Mouse (Mus musculus) heart, postnatal 0 days (tissue): Measurements from ENCODE around the gene Psip1. TPM values are rescaled to one million over a fixed set of nuclear protein-coding genes. Genes with fewer than 3 reads are reported as not detected.

Experiments
- ATAC-seq: fragments of 200-750 bp; cut with Nextera tagmentation; 2 replicates; pipeline ENCODE4 v1.8.0; 2017; ENCODE audit warnings: low read depth, moderate number of reproducible peaks, moderate library complexity; ENCODE audit not compliant: insufficient read depth
- DNase-seq: peaks from one replicate; pipeline ENCODE4 v3.0.0-alpha.2; 2016; ENCODE audit warnings: low spot score
- H3K27ac ChIP-seq: fragments of 300-500 bp; sonication (generic); 2 replicates; pipeline ENCODE4 v1.5.1; 2014; ENCODE audit warnings: low read depth, mild to moderate bottlenecking
- H3K27me3 ChIP-seq: fragments of 300-500 bp; sonication (generic); 2 replicates; pipeline ENCODE4 v1.6.1; 2014; ENCODE audit warnings: low read length, mixed read lengths; ENCODE audit not compliant: control insufficient read depth, insufficient read depth
- H3K36me3 ChIP-seq: fragments of 300-500 bp; sonication (generic); replicated peaks from 2 replicates; pipeline ENCODE4 v1.6.1; 2014; ENCODE audit warnings: low read length, mixed read lengths; ENCODE audit not compliant: control insufficient read depth, insufficient read depth
- H3K4me1 ChIP-seq: fragments of 300-500 bp; sonication (generic); 2 replicates; pipeline ENCODE4 v1.6.1; 2014; ENCODE audit warnings: antibody characterized with exemption; ENCODE audit not compliant: control insufficient read depth, insufficient read depth
- H3K4me2 ChIP-seq: fragments of 300-500 bp; sonication (generic); 2 replicates; pipeline ENCODE4 v1.6.1; 2014; ENCODE audit warnings: low read depth, mild to moderate bottlenecking, low read length, moderate library complexity
- H3K4me3 ChIP-seq: fragments of 300-500 bp; sonication (generic); 2 replicates; pipeline ENCODE4 v1.5.1; 2014; ENCODE audit warnings: low read depth, low read length
- H3K9ac ChIP-seq: fragments of 300-500 bp; sonication (generic); replicated peaks from 2 replicates; pipeline ENCODE4 v1.6.1; 2014; ENCODE audit warnings: low read depth, low read length, mixed read lengths
- H3K9me3 ChIP-seq: fragments of 300-500 bp; sonication (generic); replicated peaks from 2 replicates; pipeline ENCODE4 v1.6.1; 2016; ENCODE audit warnings: low read length; ENCODE audit not compliant: control insufficient read depth
- CTCF ChIP-seq: IDR thresholded peaks from 2 replicates; pipeline ENCODE4 v1.5.1; 2016; ENCODE audit warnings: antibody characterized with exemption, control low read depth, low read depth
- EP300 ChIP-seq: IDR thresholded peaks from 2 replicates; pipeline ENCODE4 v1.6.1; 2016; ENCODE audit warnings: antibody characterized with exemption, low read depth
- WGBS: fragments of 180-500 bp; shearing (Covaris S2); extraction: QIAGEN DNeasy Blood & Tissue Kit; methylation state at CpG from one replicate; pipeline ENCODE4 v1.1.7; 2014; 5-methylcytosine and 5-hydroxymethylcytosine counted together
- polyA plus RNA-seq: library from polyadenylated mRNA; unstranded; fragments of >200 nt; fragmentation: Nextera tagmentation; extraction: Ambion mirVana; gene quantifications from 2 replicates; pipeline ENCODE4 v1.2.1, GENCODE M21; 2015
- total RNA-seq: library from RNA; depleted of rRNA; stranded (reverse); fragments of >200 nt; gene quantifications from 2 replicates; pipeline ENCODE4 v1.2.3, GENCODE M21; 2014; ENCODE audit warnings: low replicate concordance

The Psip1 gene
- total and polyA plus RNA-seq, 2 experiments from 2014 or later = 20.3 to 39.5 TPM

- no peaks in the 10 kb centered on the region for H3K9me3 ChIP-seq
- DNase-seq (no peak), ATAC-seq (no peak)
- peaks cover 58% of the 10 kb centered on the region for H3K36me3 ChIP-seq
- WGBS = 91% methylated on average over 4 of the region's 4 CpGs
- H3K4me1 ChIP-seq = no peaks in the 10 kb centered on the region
- no peaks in the 10 kb centered on the region for H3K27me3 ChIP-seq
- no peak overlapping the region for H3K4me3 ChIP-seq
- no peak overlapping the region for H3K27ac ChIP-seq
- TF ChIP-seq EP300 = no peak
- TF ChIP-seq CTCF = peak; percentile 19; the same call in 1 of the 2 replicates
- no peak overlapping the region for H3K9ac ChIP-seq
- H3K4me2 ChIP-seq = no peak overlapping the region
Observed at GRCm38 (mm10) chr4:83428845-83429244, 57.4 kb downstream of the Psip1 start.

GRCm38 (mm10) chr4:83427696-83428095 is 58.6 kb downstream of the Psip1 start:
- TF ChIP-seq CTCF = no peak
- TF ChIP-seq EP300 = no peak
- H3K36me3 ChIP-seq = peaks cover 63% of the 10 kb centered on the region
- 90% methylated on average over 8 of the region's 8 CpGs for WGBS
- H3K4me2 ChIP-seq = no peak overlapping the region
- DNase-seq = no peak
- H3K9me3 ChIP-seq = no peaks in the 10 kb centered on the region
- ATAC-seq = no peak
- no peaks in the 10 kb centered on the region for H3K4me1 ChIP-seq
- H3K4me3 ChIP-seq = no peak overlapping the region
- no peak overlapping the region for H3K27ac ChIP-seq
- H3K27me3 ChIP-seq = no peaks in the 10 kb centered on the region
- H3K9ac ChIP-seq = no peak overlapping the region

GRCm38 (mm10) chr4:83427141-83427540 is 59.1 kb downstream of the Psip1 start:
- 92% methylated on average over 7 of the region's 7 CpGs for WGBS
- Histone ChIP-seq H3K36me3 (peaks cover 61% of the 10 kb centered on the region), H3K9me3 (no peaks in the 10 kb centered on the region), H3K27ac (no peak overlapping the region), H3K4me3 (no peak overlapping the region), H3K27me3 (no peaks in the 10 kb centered on the region), H3K9ac (no peak overlapping the region), H3K4me2 (no peak overlapping the region), H3K4me1 (no peaks in the 10 kb centered on the region)
- DNase-seq (no peak), ATAC-seq (no peak)
- TF ChIP-seq CTCF (no peak), EP300 (no peak)

- no peak overlapping the region for H3K4me3 ChIP-seq
- H3K27me3 ChIP-seq = no peaks in the 10 kb centered on the region
- no peak overlapping the region for H3K27ac ChIP-seq
- TF ChIP-seq EP300 (no peak), CTCF (no peak)
- peaks cover 51% of the 10 kb centered on the region for H3K36me3 ChIP-seq
- no peaks in the 10 kb centered on the region for H3K9me3 ChIP-seq
- no peak for DNase-seq
- no peaks in the 10 kb centered on the region for H3K4me1 ChIP-seq
- 97% methylated on average over 4 of the region's 4 CpGs for WGBS
- H3K4me2 ChIP-seq = no peak overlapping the region
- no peak overlapping the region for H3K9ac ChIP-seq
- ATAC-seq = no peak
Observed at GRCm38 (mm10) chr4:83425119-83425518, 61.1 kb downstream of the Psip1 start.

GRCm38 (mm10) chr4:83423641-83424040 is 62.6 kb downstream of the Psip1 start:
- H3K27me3 ChIP-seq = no peaks in the 10 kb centered on the region
- H3K9me3 ChIP-seq = no peaks in the 10 kb centered on the region
- H3K4me3 ChIP-seq = no peak overlapping the region
- peaks cover 42% of the 10 kb centered on the region for H3K36me3 ChIP-seq
- TF ChIP-seq CTCF = no peak
- H3K4me2 ChIP-seq = no peak overlapping the region
- no peaks in the 10 kb centered on the region for H3K4me1 ChIP-seq
- H3K9ac ChIP-seq = no peak overlapping the region
- WGBS = 93% methylated on average over 6 of the region's 6 CpGs
- DNase-seq = no peak
- ATAC-seq = no peak
- no peak overlapping the region for H3K27ac ChIP-seq

- Histone ChIP-seq H3K4me3 (peak overlapping the region; percentile 97), H3K27me3 (no peaks in the 10 kb centered on the region), H3K9me3 (0 out of 2 replicates have a peak, but pooled peaks cover 8% of the 10 kb centered on the region), H3K9ac (0 out of 2 replicates have a peak overlapping the region, but pooled peaks have one; percentile 94), H3K4me2 (peak overlapping the region; percentile 83), H3K27ac (no peak overlapping the region), H3K36me3 (peaks cover 13% of the 10 kb centered on the region; the same call in 1 of the 2 replicates), H3K4me1 (no peaks in the 10 kb centered on the region)
- TF ChIP-seq EP300 (no peak), CTCF (no peak)
- ATAC-seq (no peak), DNase-seq (no peak)
- WGBS = 60% methylated on average over 2 of the region's 2 CpGs
Observed at GRCm38 (mm10) chr4:83418781-83419180, 67.5 kb downstream of the Psip1 start.
